Mouse (Mus musculus): ENCODE results near the gene Hoxa10.

- TF ChIP-seq CTCF (conservative IDR thresholded peaks at IDR 0.05; ENCODE audit: insufficient read depth, insufficient read length, low read depth, low read length) (no peak), POLR2A (IDR thresholded peaks at IDR 0.05; ENCODE audit: low read depth, low read length) (no peak)
Measured at GRCm38 (mm10) chr6:52267691-52268090, 27.0 kb upstream of the Hoxa10 start.
